Mouse (Mus musculus): ENCODE measurements at regions not wholly inside any gene's neighbourhood (a gene's known extent, or its start where the extent isn't known, plus 50 kb on each side); places are given as distances from the start of the nearest gene placed in this dataset.

- no peak overlapping the region for H3ac ChIP-seq (ENCODE audit: control insufficient read depth, insufficient read length, low read depth)
- no peak for TF ChIP-seq MYOD1 (IDR thresholded peaks at IDR 0.05; ENCODE audit: control insufficient read depth, insufficient read length, low read depth)
- TF ChIP-seq MAX (IDR thresholded peaks at IDR 0.05) = no peak
- no peak for TF ChIP-seq CTCF (IDR thresholded peaks at IDR 0.05; ENCODE audit: control insufficient read depth, insufficient read depth, insufficient read length)
- no peak for TF ChIP-seq USF1 (IDR thresholded peaks at IDR 0.05; ENCODE audit: low read depth)
- peak; percentile 80 for TF ChIP-seq CEBPB (IDR thresholded peaks at IDR 0.05; ENCODE audit: low read depth)
- TF ChIP-seq MYOG (IDR thresholded peaks at IDR 0.05; ENCODE audit: control insufficient read depth, extremely low read depth, insufficient read length) = no peak
- no peak for TF ChIP-seq FOSL1 (IDR thresholded peaks at IDR 0.05; ENCODE audit: insufficient read depth, low read length, poor library complexity, severe bottlenecking)
- no peak overlapping the region for H3K4me3 ChIP-seq (ENCODE audit: insufficient read depth, poor library complexity, severe bottlenecking)
- H3K79me2 ChIP-seq (ENCODE audit: control insufficient read depth, insufficient read depth) = no peaks in the 10 kb centered on the region
- no peaks in the 10 kb centered on the region for H3K36me3 ChIP-seq (ENCODE audit: control insufficient read depth, insufficient read depth)
- H3K79me3 ChIP-seq (ENCODE audit: low read depth) = no peaks in the 10 kb centered on the region
- H3K27me3 ChIP-seq (ENCODE audit: control insufficient read depth, insufficient read depth, insufficient read length) = no peaks in the 10 kb centered on the region
Measured at GRCm38 (mm10) chr12:60352138-60352537, 1132.6 kb upstream of the Fbxo33 start.

DNA sequence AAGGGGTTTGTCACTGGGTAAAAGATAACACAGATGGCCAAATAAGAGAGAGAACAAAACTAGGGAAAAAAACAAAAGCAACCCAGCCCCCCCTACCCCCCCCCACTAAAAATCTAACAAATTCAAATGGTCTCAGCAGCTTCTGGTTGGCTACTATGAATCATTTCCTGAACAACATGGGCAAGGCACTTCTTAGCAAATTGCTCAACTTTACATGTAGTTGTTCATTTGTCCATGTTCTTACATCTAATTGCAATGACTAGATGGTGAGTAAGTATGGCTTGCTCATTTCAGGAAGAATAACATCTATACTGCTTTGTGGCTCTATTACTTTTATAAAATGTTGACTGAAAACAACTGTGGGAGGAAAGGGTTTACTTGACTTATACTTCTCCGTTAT, 1124.9 kb upstream of the Fbxo33 start:
- no peak overlapping the region for H3ac ChIP-seq (ENCODE audit: control insufficient read depth, insufficient read length, low read depth)
- no peaks in the 10 kb centered on the region for H3K36me3 ChIP-seq (ENCODE audit: control insufficient read depth, insufficient read depth)
- TF ChIP-seq CEBPB (IDR thresholded peaks at IDR 0.05; ENCODE audit: low read depth) (peak; percentile 67), MAX (IDR thresholded peaks at IDR 0.05) (no peak), USF1 (IDR thresholded peaks at IDR 0.05; ENCODE audit: low read depth) (no peak), MYOG (IDR thresholded peaks at IDR 0.05; ENCODE audit: control insufficient read depth, extremely low read depth, insufficient read length) (no peak), FOSL1 (IDR thresholded peaks at IDR 0.05; ENCODE audit: insufficient read depth, low read length, poor library complexity, severe bottlenecking) (no peak), MYOD1 (IDR thresholded peaks at IDR 0.05; ENCODE audit: control insufficient read depth, insufficient read length, low read depth) (no peak)
- H3K79me2 ChIP-seq (ENCODE audit: control insufficient read depth, insufficient read depth) = no peaks in the 10 kb centered on the region
- no peaks in the 10 kb centered on the region for H3K79me3 ChIP-seq (ENCODE audit: low read depth)
- no peaks in the 10 kb centered on the region for H3K27me3 ChIP-seq (ENCODE audit: control insufficient read depth, insufficient read depth, insufficient read length)
- no peak overlapping the region for H3K4me3 ChIP-seq (ENCODE audit: insufficient read depth, poor library complexity, severe bottlenecking)

- TF ChIP-seq FOSL1 (IDR thresholded peaks at IDR 0.05; ENCODE audit: insufficient read depth, low read length, poor library complexity, severe bottlenecking) (no peak), MYOD1 (IDR thresholded peaks at IDR 0.05; ENCODE audit: control insufficient read depth, insufficient read length, low read depth) (no peak), CEBPB (IDR thresholded peaks at IDR 0.05; ENCODE audit: low read depth) (no peak)
- H3K27me3 ChIP-seq (ENCODE audit: control insufficient read depth, insufficient read depth, insufficient read length) = no peaks in the 10 kb centered on the region
- no peaks in the 10 kb centered on the region for H3K36me3 ChIP-seq (ENCODE audit: control insufficient read depth, insufficient read depth)
- no peaks in the 10 kb centered on the region for H3K79me2 ChIP-seq (ENCODE audit: control insufficient read depth, insufficient read depth)
- no peak overlapping the region for H3K4me3 ChIP-seq (ENCODE audit: insufficient read depth, poor library complexity, severe bottlenecking)
- H3ac ChIP-seq (ENCODE audit: control insufficient read depth, insufficient read length, low read depth) = no peak overlapping the region
- no peaks in the 10 kb centered on the region for H3K79me3 ChIP-seq (ENCODE audit: low read depth)
Measured at GRCm38 (mm10) chr12:60320063-60320462, 1100.5 kb upstream of the Fbxo33 start.

DNA sequence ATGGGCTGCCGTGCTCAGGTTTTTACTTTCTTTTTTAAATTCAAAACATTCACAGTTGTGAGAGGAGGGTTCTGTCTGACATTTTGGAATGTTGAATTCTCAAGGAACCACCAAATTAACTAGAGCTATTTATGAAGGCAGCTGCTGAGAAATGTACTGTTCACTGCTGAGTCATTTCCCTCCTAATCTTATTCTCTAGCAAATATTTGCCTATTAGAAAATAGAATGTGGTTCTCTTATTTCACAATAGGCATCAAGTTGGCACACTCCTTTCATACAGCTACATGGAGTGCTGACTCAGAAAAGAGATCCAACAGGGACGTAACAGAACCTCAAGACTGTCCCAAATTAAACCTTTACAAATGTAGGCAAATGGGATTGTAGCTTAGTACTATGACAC, 1073.1 kb upstream of the Fbxo33 start:
- H3K79me2 ChIP-seq (ENCODE audit: control insufficient read depth, insufficient read depth) = no peaks in the 10 kb centered on the region
- no peak overlapping the region for H3K4me3 ChIP-seq (ENCODE audit: insufficient read depth, poor library complexity, severe bottlenecking)
- no peak overlapping the region for H3ac ChIP-seq (ENCODE audit: control insufficient read depth, insufficient read length, low read depth)
- no peaks in the 10 kb centered on the region for H3K36me3 ChIP-seq (ENCODE audit: control insufficient read depth, insufficient read depth)
- no peaks in the 10 kb centered on the region for H3K27me3 ChIP-seq (ENCODE audit: control insufficient read depth, insufficient read depth, insufficient read length)
- H3K79me3 ChIP-seq (ENCODE audit: low read depth) = no peaks in the 10 kb centered on the region
- TF ChIP-seq MYOG (IDR thresholded peaks at IDR 0.05; ENCODE audit: control insufficient read depth, extremely low read depth, insufficient read length) (no peak), FOSL1 (IDR thresholded peaks at IDR 0.05; ENCODE audit: insufficient read depth, low read length, poor library complexity, severe bottlenecking) (no peak), USF1 (IDR thresholded peaks at IDR 0.05; ENCODE audit: low read depth) (no peak), CEBPB (IDR thresholded peaks at IDR 0.05; ENCODE audit: low read depth) (peak; percentile 94), CTCF (IDR thresholded peaks at IDR 0.05; ENCODE audit: control insufficient read depth, insufficient read depth, insufficient read length) (no peak), MYOD1 (IDR thresholded peaks at IDR 0.05; ENCODE audit: control insufficient read depth, insufficient read length, low read depth) (peak; percentile 43), MAX (IDR thresholded peaks at IDR 0.05) (no peak)

- Histone ChIP-seq H3K79me3 (ENCODE audit: low read depth) (no peaks in the 10 kb centered on the region), H3K36me3 (ENCODE audit: control insufficient read depth, insufficient read depth) (no peaks in the 10 kb centered on the region), H3ac (ENCODE audit: control insufficient read depth, insufficient read length, low read depth) (no peak overlapping the region), H3K27me3 (ENCODE audit: control insufficient read depth, insufficient read depth, insufficient read length) (no peaks in the 10 kb centered on the region), H3K4me3 (ENCODE audit: insufficient read depth, poor library complexity, severe bottlenecking) (no peak overlapping the region), H3K79me2 (ENCODE audit: control insufficient read depth, insufficient read depth) (no peaks in the 10 kb centered on the region)
- TF ChIP-seq MYOD1 (IDR thresholded peaks at IDR 0.05; ENCODE audit: control insufficient read depth, insufficient read length, low read depth) = no peak
- TF ChIP-seq FOSL1 (IDR thresholded peaks at IDR 0.05; ENCODE audit: insufficient read depth, low read length, poor library complexity, severe bottlenecking) = no peak
- no peak for TF ChIP-seq MAX (IDR thresholded peaks at IDR 0.05)
- no peak for TF ChIP-seq MYOG (IDR thresholded peaks at IDR 0.05; ENCODE audit: control insufficient read depth, extremely low read depth, insufficient read length)
- TF ChIP-seq CEBPB (IDR thresholded peaks at IDR 0.05; ENCODE audit: low read depth) = no peak
- no peak for TF ChIP-seq CTCF (IDR thresholded peaks at IDR 0.05; ENCODE audit: control insufficient read depth, insufficient read depth, insufficient read length)
- no peak for TF ChIP-seq USF1 (IDR thresholded peaks at IDR 0.05; ENCODE audit: low read depth)
Measured at GRCm38 (mm10) chr12:60288817-60289216, 1069.3 kb upstream of the Fbxo33 start.

DNA sequence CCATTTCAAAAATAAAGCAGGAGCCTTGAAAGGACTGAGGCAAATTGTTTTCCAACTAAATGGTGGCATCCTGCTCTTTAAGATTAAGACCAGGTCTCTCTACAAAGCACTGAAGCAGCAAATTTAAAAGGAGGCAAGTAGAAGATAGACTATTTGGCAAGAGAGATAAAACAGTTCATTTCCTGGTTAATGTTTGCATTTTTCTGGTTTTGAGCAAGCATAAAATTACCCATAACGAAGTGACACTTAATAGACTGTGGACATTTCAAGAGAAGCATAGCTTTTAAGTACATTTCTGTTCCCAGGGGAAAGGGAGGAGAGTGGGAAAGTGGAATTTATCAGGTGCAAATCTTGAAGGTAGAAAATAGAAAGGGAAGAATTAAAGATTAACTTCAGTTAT, 1035.8 kb upstream of the Fbxo33 start:
- Histone ChIP-seq H3K79me3 (ENCODE audit: low read depth) (no peaks in the 10 kb centered on the region), H3ac (ENCODE audit: control insufficient read depth, insufficient read length, low read depth) (no peak overlapping the region), H3K4me3 (ENCODE audit: insufficient read depth, poor library complexity, severe bottlenecking) (no peak overlapping the region), H3K79me2 (ENCODE audit: control insufficient read depth, insufficient read depth) (no peaks in the 10 kb centered on the region), H3K36me3 (ENCODE audit: control insufficient read depth, insufficient read depth) (no peaks in the 10 kb centered on the region), H3K27me3 (ENCODE audit: control insufficient read depth, insufficient read depth, insufficient read length) (no peaks in the 10 kb centered on the region)
- TF ChIP-seq MYOD1 (IDR thresholded peaks at IDR 0.05; ENCODE audit: control insufficient read depth, insufficient read length, low read depth) (no peak), CEBPB (IDR thresholded peaks at IDR 0.05; ENCODE audit: low read depth) (no peak), MYOG (IDR thresholded peaks at IDR 0.05; ENCODE audit: control insufficient read depth, extremely low read depth, insufficient read length) (no peak), USF1 (IDR thresholded peaks at IDR 0.05; ENCODE audit: low read depth) (no peak), FOSL1 (IDR thresholded peaks at IDR 0.05; ENCODE audit: insufficient read depth, low read length, poor library complexity, severe bottlenecking) (no peak), MAX (IDR thresholded peaks at IDR 0.05) (no peak), CTCF (IDR thresholded peaks at IDR 0.05; ENCODE audit: control insufficient read depth, insufficient read depth, insufficient read length) (no peak)

All from C2C12 (cell line).